Mouse (Mus musculus): ENCODE measurements around the gene Sdk2. TPM values are rescaled to one million over a fixed set of nuclear protein-coding genes. Genes with fewer than 3 reads are reported as not detected.
A peak's percentile ranks its signal among the peaks of the same experiment; 100 is the strongest.

Sdk2 gene
- total RNA-seq (2014; rRNA removed): 30.4 and 32.2 TPM in 2 replicates
- polyA plus RNA-seq (2015; fragmentation: Nextera tagmentation; extraction: Ambion mirVana): 2.9 and 3.0 TPM in 2 replicates

DNA sequence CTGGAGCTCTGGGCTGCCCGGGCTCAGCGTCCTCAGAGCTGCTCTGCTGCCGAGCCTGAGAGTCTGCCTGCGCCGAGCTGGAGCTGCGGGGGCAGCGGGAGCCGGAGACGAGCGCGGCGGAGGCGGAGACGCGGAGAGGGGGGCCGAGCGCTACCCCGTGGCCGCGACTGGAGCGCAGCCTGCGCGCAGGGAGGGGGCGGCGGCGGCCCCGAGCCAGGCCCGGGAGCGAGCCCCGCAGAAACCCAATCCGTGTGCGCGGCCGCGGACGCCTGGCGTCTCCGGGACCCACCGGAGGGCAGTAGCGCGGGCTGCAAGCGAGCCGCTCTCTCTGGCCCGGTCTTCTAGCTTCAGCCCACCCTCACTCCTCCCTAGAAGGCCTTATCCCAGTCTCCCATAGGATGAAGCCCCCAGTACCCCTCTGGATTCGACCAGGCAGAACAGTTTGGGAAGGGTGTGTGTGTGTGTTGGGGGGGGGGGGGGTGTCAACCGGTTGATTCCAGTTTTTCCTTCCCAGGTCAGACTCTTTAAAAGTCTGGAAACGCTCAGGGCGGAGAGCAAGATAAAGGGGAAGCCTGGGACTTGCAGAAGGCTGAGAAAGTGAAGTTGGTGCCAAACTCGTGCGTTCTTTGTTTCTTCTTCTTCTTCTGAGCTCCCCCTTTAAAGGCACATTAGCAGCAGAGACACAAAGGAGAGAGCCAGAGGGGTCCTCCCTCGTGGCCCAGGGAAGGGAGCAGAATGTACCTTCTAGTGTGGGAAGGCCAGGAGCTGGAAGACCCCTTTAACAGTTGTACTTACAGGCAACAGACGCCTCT lies at the start of gene Sdk2:
Gene Sdk2 (minus strand): TSS at position 96 of the 812 bp plus-strand sequence.
- ATAC-seq: peak; percentile 86
- H3K4me2 ChIP-seq (ENCODE audit: low read depth, low read length): peak within 1 kb of the TSS; percentile 90
- peak within 1 kb of the TSS; percentile 67 for H3K9ac ChIP-seq (replicated peaks; ENCODE audit: low read length)
- H3K36me3 ChIP-seq (ENCODE audit: insufficient read depth, low read length): no peaks in the 10 kb centered on the region
- H3K4me1 ChIP-seq (ENCODE audit: insufficient read depth, low read length): peaks cover 26% of the 10 kb centered on the region
- DNase-seq (ENCODE audit: low spot score): peak; percentile 87
- H3K4me3 ChIP-seq (ENCODE audit: low read length): peak within 1 kb of the TSS; percentile 63
- H3K27ac ChIP-seq: peak within 1 kb of the TSS; percentile 79
- 3% methylated on average over 47 of the region's 52 CpGs for WGBS
- TF ChIP-seq CTCF (IDR thresholded peaks at IDR 0.05; ENCODE audit: low read depth): 0 out of 2 replicates have a peak, but pooled peaks have one; percentile 18
- no peaks in the 10 kb centered on the region for H3K9me3 ChIP-seq (ENCODE audit: low read length)
- peaks cover 8% of the 10 kb centered on the region; the same call in 1 of the 2 replicates for H3K27me3 ChIP-seq (ENCODE audit: insufficient read depth, low read length)

DNA sequence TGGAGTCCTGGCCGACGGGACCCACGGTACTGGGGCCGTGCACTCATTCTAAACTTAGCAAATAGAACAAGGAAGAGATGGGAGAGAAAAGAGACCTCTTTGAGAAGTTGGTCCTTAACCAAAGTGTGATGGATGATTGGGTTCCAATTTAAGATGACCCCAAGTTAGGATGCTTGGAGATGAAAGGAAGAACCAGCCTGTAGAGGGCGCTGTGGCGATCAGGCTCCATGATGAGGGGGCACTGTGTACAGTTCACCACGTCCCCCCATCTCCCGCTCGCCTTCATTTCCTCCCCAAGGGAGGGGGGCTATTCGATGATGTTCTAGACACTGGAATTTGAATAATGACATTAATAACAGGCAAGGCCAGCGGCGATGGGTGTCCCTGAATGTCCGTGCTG lies 48.2 kb upstream of the Sdk2 start:
- no peaks in the 10 kb centered on the region; the same call in 1 of the 2 replicates for H3K27me3 ChIP-seq (ENCODE audit: insufficient read depth, low read length)
- no peak overlapping the region for H3K9ac ChIP-seq (replicated peaks; ENCODE audit: low read length)
- peak; percentile 47 for TF ChIP-seq CTCF (IDR thresholded peaks at IDR 0.05; ENCODE audit: low read depth)
- H3K9me3 ChIP-seq (ENCODE audit: low read length): no peaks in the 10 kb centered on the region
- H3K27ac ChIP-seq: no peak overlapping the region
- ATAC-seq (no peak), DNase-seq (ENCODE audit: low spot score) (peak; percentile 27)
- no peaks in the 10 kb centered on the region for H3K4me1 ChIP-seq (ENCODE audit: insufficient read depth, low read length)
- WGBS: 71% methylated on average over 13 of the region's 13 CpGs
- no peak overlapping the region for H3K4me3 ChIP-seq (ENCODE audit: low read length)
- no peaks in the 10 kb centered on the region for H3K36me3 ChIP-seq (ENCODE audit: insufficient read depth, low read length)
- H3K4me2 ChIP-seq (ENCODE audit: low read depth, low read length): no peak overlapping the region

DNA sequence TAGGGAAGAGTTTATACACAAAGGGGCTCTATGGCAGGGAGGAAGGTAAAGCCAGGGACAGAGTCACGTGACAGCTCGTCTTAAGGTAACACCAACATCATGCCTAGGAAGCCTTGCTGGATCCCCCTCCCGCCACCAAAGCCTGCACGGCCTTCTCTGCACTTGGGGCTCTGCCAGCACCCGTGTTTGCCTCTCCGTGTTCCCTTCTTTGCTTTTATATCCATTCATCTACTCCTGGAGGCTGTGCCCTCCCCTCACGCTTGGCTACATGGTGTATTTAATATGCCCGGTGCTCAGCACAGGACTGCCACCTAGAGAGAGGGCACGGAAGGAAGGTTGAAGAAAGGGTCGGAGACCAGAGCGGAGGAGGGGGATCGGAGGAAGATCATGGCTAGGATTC lies 47.8 kb upstream of the Sdk2 start:
- H3K27me3 ChIP-seq (ENCODE audit: insufficient read depth, low read length): no peaks in the 10 kb centered on the region; the same call in 1 of the 2 replicates
- WGBS: 56% methylated on average over 12 of the region's 12 CpGs
- no peaks in the 10 kb centered on the region for H3K9me3 ChIP-seq (ENCODE audit: low read length)
- DNase-seq (ENCODE audit: low spot score): no peak
- H3K4me1 ChIP-seq (ENCODE audit: insufficient read depth, low read length): no peaks in the 10 kb centered on the region
- peak; percentile 27; the same call in 1 of the 2 replicates for ATAC-seq
- H3K9ac ChIP-seq (replicated peaks; ENCODE audit: low read length): no peak overlapping the region
- no peak for TF ChIP-seq CTCF (IDR thresholded peaks at IDR 0.05; ENCODE audit: low read depth)
- no peak overlapping the region for H3K27ac ChIP-seq
- H3K4me2 ChIP-seq (ENCODE audit: low read depth, low read length): no peak overlapping the region
- H3K36me3 ChIP-seq (ENCODE audit: insufficient read depth, low read length): no peaks in the 10 kb centered on the region
- H3K4me3 ChIP-seq (ENCODE audit: low read length): no peak overlapping the region

DNA sequence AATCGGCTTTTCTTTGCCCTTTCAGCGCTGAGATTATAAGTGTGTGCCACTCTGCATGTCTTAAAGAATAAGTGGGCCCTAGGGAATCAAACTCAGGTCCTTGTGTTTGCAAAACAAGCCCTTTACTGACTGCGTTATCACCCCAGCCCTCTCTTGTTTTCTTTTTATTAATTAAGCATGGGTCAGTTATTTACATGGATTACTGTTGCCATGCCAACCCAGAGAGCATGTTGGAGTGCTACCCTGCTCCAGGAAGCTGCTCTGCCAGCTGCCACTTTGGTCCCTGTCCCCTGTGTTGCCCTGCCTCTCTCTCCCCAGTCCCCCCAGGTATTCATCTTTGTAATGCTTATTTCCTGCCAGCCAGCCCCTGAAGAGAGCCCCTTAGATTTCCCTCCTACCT lies 44.0 kb upstream of the Sdk2 start:
- Histone ChIP-seq H3K4me1 (ENCODE audit: insufficient read depth, low read length) (no peaks in the 10 kb centered on the region), H3K9me3 (ENCODE audit: low read length) (no peaks in the 10 kb centered on the region), H3K27me3 (ENCODE audit: insufficient read depth, low read length) (no peaks in the 10 kb centered on the region; the same call in 1 of the 2 replicates), H3K4me2 (ENCODE audit: low read depth, low read length) (no peak overlapping the region), H3K27ac (no peak overlapping the region), H3K9ac (replicated peaks; ENCODE audit: low read length) (no peak overlapping the region), H3K4me3 (ENCODE audit: low read length) (no peak overlapping the region), H3K36me3 (ENCODE audit: insufficient read depth, low read length) (no peaks in the 10 kb centered on the region)
- DNase-seq (ENCODE audit: low spot score) (peak; percentile 39), ATAC-seq (no peak)
- 32% methylated on average over 3 of the region's 3 CpGs for WGBS
- TF ChIP-seq CTCF (IDR thresholded peaks at IDR 0.05; ENCODE audit: low read depth): no peak

DNA sequence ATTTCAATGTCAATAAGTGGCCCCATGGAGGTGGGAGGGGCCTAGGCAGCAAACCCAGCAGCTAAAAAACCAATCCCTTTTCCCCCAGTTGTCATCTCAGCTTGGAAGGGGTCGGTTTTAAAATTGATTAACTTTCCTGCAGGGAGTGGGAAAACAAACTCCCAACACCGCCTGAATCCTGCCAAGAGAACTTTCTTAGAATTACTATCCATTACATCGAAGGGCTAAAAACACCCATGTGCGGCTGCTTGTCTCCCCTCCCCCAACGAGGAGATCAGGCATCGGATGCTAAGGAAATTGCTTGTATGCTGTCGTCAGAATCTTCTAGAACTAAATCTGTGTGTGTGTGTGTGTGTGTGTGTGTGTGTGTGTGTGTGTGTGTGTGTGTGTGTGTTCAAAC lies 26.8 kb upstream of the Sdk2 start:
- Histone ChIP-seq H3K9ac (replicated peaks; ENCODE audit: low read length) (no peak overlapping the region), H3K27me3 (ENCODE audit: insufficient read depth, low read length) (no peaks in the 10 kb centered on the region), H3K9me3 (ENCODE audit: low read length) (no peaks in the 10 kb centered on the region), H3K27ac (no peak overlapping the region), H3K4me2 (ENCODE audit: low read depth, low read length) (no peak overlapping the region), H3K4me3 (ENCODE audit: low read length) (no peak overlapping the region), H3K36me3 (ENCODE audit: insufficient read depth, low read length) (no peaks in the 10 kb centered on the region), H3K4me1 (ENCODE audit: insufficient read depth, low read length) (no peaks in the 10 kb centered on the region)
- ATAC-seq (no peak), DNase-seq (ENCODE audit: low spot score) (no peak)
- no peak for TF ChIP-seq CTCF (IDR thresholded peaks at IDR 0.05; ENCODE audit: low read depth)
- WGBS: 46% methylated on average over 7 of the region's 7 CpGs

DNA sequence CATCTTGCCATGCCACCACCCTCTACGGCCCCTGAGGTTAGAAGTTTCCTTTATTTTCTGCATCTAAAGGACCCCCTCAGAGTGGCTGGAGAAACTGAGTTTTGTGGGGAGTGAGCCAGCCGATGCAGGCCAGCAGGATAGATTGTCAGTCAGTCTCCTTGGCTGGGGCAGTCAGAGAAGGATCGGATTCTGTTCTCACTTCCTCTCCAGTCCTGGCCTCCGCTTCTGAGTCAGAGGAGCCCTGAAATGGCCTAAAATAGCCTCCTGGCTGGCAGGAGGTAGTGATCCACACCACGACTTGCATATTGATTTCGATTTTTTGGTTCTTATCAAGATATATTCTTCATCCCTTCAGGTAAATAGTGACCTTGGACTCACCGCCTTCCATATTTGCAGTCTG lies 26.3 kb upstream of the Sdk2 start:
- DNase-seq (ENCODE audit: low spot score) (no peak), ATAC-seq (no peak)
- H3K4me3 ChIP-seq (ENCODE audit: low read length): no peak overlapping the region
- no peak overlapping the region for H3K27ac ChIP-seq
- no peaks in the 10 kb centered on the region for H3K4me1 ChIP-seq (ENCODE audit: insufficient read depth, low read length)
- H3K4me2 ChIP-seq (ENCODE audit: low read depth, low read length): no peak overlapping the region
- WGBS: 71% methylated on average over 7 of the region's 7 CpGs
- no peak overlapping the region for H3K9ac ChIP-seq (replicated peaks; ENCODE audit: low read length)
- H3K27me3 ChIP-seq (ENCODE audit: insufficient read depth, low read length): no peaks in the 10 kb centered on the region
- no peaks in the 10 kb centered on the region for H3K36me3 ChIP-seq (ENCODE audit: insufficient read depth, low read length)
- no peak for TF ChIP-seq CTCF (IDR thresholded peaks at IDR 0.05; ENCODE audit: low read depth)
- no peaks in the 10 kb centered on the region for H3K9me3 ChIP-seq (ENCODE audit: low read length)

DNA sequence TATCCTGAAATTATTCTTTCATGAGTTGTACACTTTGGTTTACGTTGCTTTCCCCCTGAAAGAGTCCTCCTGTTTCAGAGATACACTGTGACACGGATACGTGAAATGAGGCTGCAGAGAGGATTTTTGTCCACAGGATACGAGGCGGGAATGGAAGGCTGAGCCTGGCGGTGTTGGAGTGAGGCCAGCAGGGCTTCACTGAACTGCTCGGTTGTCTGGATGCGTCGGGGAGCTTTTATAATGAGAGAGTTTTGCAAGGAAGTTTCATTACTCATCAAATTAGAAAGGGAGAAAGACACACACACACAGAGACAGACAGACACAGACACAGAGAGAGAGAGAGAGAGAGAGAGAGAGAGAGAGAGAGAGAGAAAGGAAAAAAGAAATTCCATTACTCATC lies 13.8 kb upstream of the Sdk2 start:
- Histone ChIP-seq H3K9ac (replicated peaks; ENCODE audit: low read length) (no peak overlapping the region; the same call in 1 of the 2 replicates), H3K27me3 (ENCODE audit: insufficient read depth, low read length) (no peaks in the 10 kb centered on the region), H3K4me1 (ENCODE audit: insufficient read depth, low read length) (no peaks in the 10 kb centered on the region), H3K36me3 (ENCODE audit: insufficient read depth, low read length) (no peaks in the 10 kb centered on the region), H3K9me3 (ENCODE audit: low read length) (0 out of 2 replicates have a peak, but pooled peaks cover 3% of the 10 kb centered on the region), H3K4me2 (ENCODE audit: low read depth, low read length) (no peak overlapping the region), H3K27ac (no peak overlapping the region), H3K4me3 (ENCODE audit: low read length) (no peak overlapping the region)
- peak; percentile 66 for DNase-seq (ENCODE audit: low spot score)
- TF ChIP-seq CTCF (IDR thresholded peaks at IDR 0.05; ENCODE audit: low read depth): no peak
- WGBS: 28% methylated on average over 9 of the region's 9 CpGs
- no peak for ATAC-seq

Measured in hindbrain, postnatal 0 days (tissue).